Mouse (Mus musculus) spleen, embryonic (tissue): Measurements from ENCODE around the gene Kcnd3.

ENCODE experiments used
- CTCF ChIA-PET: fragments of 350-600 bp; sonication (Branson Sonifier 250); formaldehyde crosslinking; loops from one replicate; lab custom pipeline; 2022; lab: Charles Lee

Kcnd3 gene

GRCm38 (mm10) chr3:105521639-105522038 is 69.5 kb downstream of the Kcnd3 start:
- CTCF ChIA-PET, result no interaction called here

GRCm38 (mm10) chr3:105528860-105529259 is 76.7 kb downstream of the Kcnd3 start:
- CTCF ChIA-PET, result no interaction called here

- CTCF ChIA-PET, result no interaction called here
Observed at GRCm38 (mm10) chr3:105529700-105530099, 77.6 kb downstream of the Kcnd3 start.

- CTCF ChIA-PET, result no interaction called here
Observed at GRCm38 (mm10) chr3:105530363-105531130, 78.4 kb downstream of the Kcnd3 start.

GRCm38 (mm10) chr3:105538406-105538805 is 86.3 kb downstream of the Kcnd3 start:
- CTCF ChIA-PET, result no interaction called here

- CTCF ChIA-PET, result no interaction called here
Observed at GRCm38 (mm10) chr3:105538819-105539607, 86.9 kb downstream of the Kcnd3 start.

- CTCF ChIA-PET, result no interaction called here
Observed at GRCm38 (mm10) chr3:105542741-105543140, 90.6 kb downstream of the Kcnd3 start.

GRCm38 (mm10) chr3:105544106-105544505 is 92.0 kb downstream of the Kcnd3 start:
- CTCF ChIA-PET, result no interaction called here

- CTCF ChIA-PET, result no interaction called here
Observed at GRCm38 (mm10) chr3:105546611-105547071, 94.5 kb downstream of the Kcnd3 start.

- CTCF ChIA-PET, result no interaction called here
Observed at GRCm38 (mm10) chr3:105548074-105548771, 96.1 kb downstream of the Kcnd3 start.

- CTCF ChIA-PET, result no interaction called here
Observed at GRCm38 (mm10) chr3:105559456-105559855, 107.3 kb downstream of the Kcnd3 start.

GRCm38 (mm10) chr3:105566973-105567372 is 114.8 kb downstream of the Kcnd3 start:
- CTCF ChIA-PET, result no interaction called here

- CTCF ChIA-PET, result no interaction called here
Observed at GRCm38 (mm10) chr3:105567472-105567871, 115.3 kb downstream of the Kcnd3 start.

GRCm38 (mm10) chr3:105568403-105568802 is 116.3 kb downstream of the Kcnd3 start:
- CTCF ChIA-PET, result no interaction called here

GRCm38 (mm10) chr3:105568851-105569250 is 116.7 kb downstream of the Kcnd3 start:
- CTCF ChIA-PET, result no interaction called here

- CTCF ChIA-PET, result no interaction called here
Observed at GRCm38 (mm10) chr3:105569310-105569752, 117.2 kb downstream of the Kcnd3 start.

GRCm38 (mm10) chr3:105569950-105570349 is 117.8 kb downstream of the Kcnd3 start:
- CTCF ChIA-PET, result no interaction called here

- CTCF ChIA-PET, result no interaction called here
Observed at GRCm38 (mm10) chr3:105570818-105571217, 118.7 kb downstream of the Kcnd3 start.

GRCm38 (mm10) chr3:105571944-105572343 is 119.8 kb downstream of the Kcnd3 start:
- CTCF ChIA-PET, result no interaction called here

GRCm38 (mm10) chr3:105573156-105573555 is 121.0 kb downstream of the Kcnd3 start:
- CTCF ChIA-PET, result no interaction called here

GRCm38 (mm10) chr3:105578320-105578719 is 126.2 kb downstream of the Kcnd3 start:
- CTCF ChIA-PET, result no interaction called here

- CTCF ChIA-PET, result no interaction called here
Observed at GRCm38 (mm10) chr3:105581119-105581518, 129.0 kb downstream of the Kcnd3 start.
